Mouse (Mus musculus) megakaryocyte, embryonic 14.5 days (primary cell): ENCODE measurements at regions not wholly inside any gene's neighbourhood (a gene's known extent, or its start where the extent isn't known, plus 50 kb on each side); places are given as distances from the start of the nearest gene placed in this dataset.

ENCODE experiments used
- FLI1 ChIP-seq: IDR thresholded peaks from 2 replicates; pipeline ENCODE4 v1.6.1; 2012; ENCODE audit warnings: low read length, inconsistent platforms, mixed read lengths
- GATA1 ChIP-seq: IDR thresholded peaks from 3 replicates; pipeline ENCODE4 v1.6.1; 2012; ENCODE audit warnings: mixed read lengths, low read length, inconsistent platforms, borderline replicate concordance

DNA sequence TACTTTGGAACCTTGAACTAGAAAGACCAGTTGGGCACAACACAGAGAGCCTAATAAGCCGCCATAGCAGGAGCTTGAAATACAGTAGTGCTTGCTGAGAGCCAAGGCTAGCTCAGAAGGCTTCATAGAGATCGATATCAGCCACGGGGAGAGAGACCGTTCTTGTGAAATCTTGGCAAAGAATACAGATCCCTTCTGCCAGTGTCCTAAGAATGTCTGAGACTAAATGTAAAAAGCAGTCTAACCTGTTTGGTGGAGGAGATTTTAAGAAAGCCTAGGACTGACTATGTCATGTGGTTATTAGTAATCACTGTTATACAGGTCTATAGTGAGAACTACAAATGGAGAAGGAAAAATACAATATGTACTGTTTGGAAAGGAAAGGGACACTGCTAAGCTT, 59.1 kb upstream of the Klf3 start:
- TF ChIP-seq GATA1 (no peak), FLI1 (no peak)
